Mouse (Mus musculus) bone marrow macrophage, adult 2 months (primary cell): ENCODE measurements around the gene Gjd3. TPM values are rescaled to one million over a fixed set of nuclear protein-coding genes. Genes with fewer than 3 reads are reported as not detected.

Experiments
- H3K27ac ChIP-seq: 2 replicates; pipeline ENCODE4 v1.5.1; 2012; ENCODE audit warnings: low read depth, low read length; ENCODE audit not compliant: insufficient read depth
- H3K4me1 ChIP-seq: 2 replicates; pipeline ENCODE4 v1.6.1; 2012; ENCODE audit warnings: low read length; ENCODE audit not compliant: control insufficient read depth, insufficient read depth
- H3K4me3 ChIP-seq: 2 replicates; pipeline ENCODE4 v1.5.1; 2012; ENCODE audit warnings: mild to moderate bottlenecking, low read length, moderate library complexity; ENCODE audit not compliant: insufficient read depth
- CTCF ChIP-seq: IDR thresholded peaks from 2 replicates; pipeline ENCODE4 v1.5.1; 2012; ENCODE audit warnings: low read depth, mild to moderate bottlenecking, low read length, moderate library complexity
- POLR2A ChIP-seq: IDR thresholded peaks from 2 replicates; pipeline ENCODE4 v1.6.1; 2012; ENCODE audit warnings: mild to moderate bottlenecking, low read depth, low read length, borderline replicate concordance
- polyA plus RNA-seq: library from polyadenylated mRNA; stranded (reverse); fragments of >200 nt; gene quantifications from 2 replicates; pipeline ENCODE4 v1.2.4, GENCODE M21; 2012; ENCODE audit not compliant: missing spikeins, insufficient read depth, insufficient read length

Gene Gjd3
- polyA plus RNA-seq, 1 experiment, result not detected

DNA sequence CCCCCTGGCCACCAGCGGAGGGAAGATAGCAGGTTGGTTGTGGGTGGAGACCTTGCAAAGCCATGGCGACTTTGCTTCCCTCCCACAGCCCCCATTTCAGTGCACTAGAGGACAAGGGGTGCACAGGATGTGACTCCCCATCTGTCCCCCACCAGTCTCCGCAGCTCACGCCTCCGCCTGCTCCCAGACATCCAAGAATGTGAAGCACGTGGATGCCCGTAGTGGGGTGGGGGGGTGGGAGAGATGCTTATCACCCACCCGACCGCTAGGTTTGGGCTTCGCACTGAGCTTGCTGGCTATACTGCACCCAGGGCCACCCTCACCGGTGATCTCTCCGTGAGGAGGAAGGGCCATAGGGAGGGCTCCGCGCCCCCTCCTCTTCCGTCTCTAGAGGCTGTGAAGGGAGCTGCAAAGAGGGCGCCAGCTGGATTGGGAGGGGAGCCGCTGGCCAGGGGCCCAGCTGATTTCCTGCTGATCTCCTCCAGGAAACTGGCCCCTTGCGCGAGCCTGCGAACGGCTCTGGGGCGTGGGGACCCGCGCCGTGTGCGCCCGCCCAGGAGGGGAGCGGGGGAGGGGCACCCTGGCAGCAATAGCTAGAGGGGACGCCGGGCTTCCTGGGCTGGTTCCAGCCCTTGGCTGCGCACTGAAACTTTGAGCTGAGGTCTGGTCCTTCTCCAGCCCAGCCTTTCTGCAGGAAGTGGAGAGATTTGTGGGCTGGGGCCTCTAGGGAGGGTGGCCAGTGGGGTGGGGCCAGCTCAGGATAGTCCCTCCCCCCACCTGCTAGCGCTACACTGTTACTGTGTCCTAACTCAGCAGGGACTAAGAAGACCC is 19.4 kb downstream of the Gjd3 start:
- H3K4me3 ChIP-seq, result peak overlapping the region; percentile 44
- TF ChIP-seq POLR2A (no peak), CTCF (no peak)
- H3K27ac ChIP-seq, result no peak overlapping the region
- peaks cover 22% of the 10 kb centered on the region for H3K4me1 ChIP-seq

DNA sequence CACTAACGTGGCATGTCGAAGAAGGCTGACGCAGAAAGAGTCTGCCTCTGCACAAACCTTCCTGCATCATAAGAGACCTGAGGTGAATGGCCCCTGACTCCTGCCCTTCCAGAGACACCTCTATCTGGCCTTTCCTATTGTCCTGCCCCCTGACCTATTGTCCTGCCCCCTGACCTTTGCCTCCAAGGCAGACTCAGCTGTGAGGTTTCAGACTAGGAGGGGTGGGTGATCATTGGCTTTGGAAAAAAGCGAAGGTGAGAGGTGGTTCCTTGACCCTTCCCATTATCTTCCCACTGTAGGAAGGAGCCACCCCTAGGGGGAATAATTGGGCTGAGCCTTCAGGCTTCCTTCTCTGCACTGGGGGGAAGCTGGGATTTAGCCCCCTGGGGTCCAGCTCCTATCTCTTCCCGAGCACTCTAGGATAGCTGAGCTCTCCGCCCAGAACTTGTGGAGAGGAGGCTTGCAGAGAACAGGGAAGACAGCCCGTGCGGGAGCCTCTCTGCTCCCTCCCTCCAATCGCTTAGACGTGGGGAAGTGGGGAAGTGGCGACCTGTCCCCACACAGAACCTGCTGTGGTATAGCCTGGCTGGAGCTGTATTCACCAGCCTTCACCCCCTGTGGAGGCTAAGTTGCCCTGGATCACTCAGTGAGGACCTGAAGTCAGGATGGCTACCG is 20.3 kb downstream of the Gjd3 start:
- Histone ChIP-seq H3K4me1 (peaks cover 25% of the 10 kb centered on the region), H3K27ac (no peak overlapping the region), H3K4me3 (no peak overlapping the region)
- no peak for TF ChIP-seq CTCF
- no peak for TF ChIP-seq POLR2A

DNA sequence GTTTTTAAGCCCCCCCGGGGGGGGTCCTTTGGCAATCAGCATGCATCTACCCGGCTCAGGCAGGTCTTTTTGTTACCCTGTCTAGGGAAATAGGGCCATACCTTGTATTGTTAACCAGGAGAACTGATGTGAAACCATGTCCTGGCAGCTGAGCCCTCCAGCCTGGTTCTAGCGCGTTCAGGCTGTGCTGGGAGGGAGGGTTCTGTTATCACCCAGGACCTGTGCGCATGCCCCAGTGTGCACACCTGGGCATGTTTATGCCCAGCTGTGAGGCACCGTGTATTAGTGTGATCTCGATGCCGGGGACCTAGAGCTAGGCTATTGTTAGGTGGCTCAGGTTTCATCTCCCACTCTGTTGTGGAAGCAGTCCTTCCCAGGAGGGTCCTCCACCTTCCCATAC is 21.1 kb downstream of the Gjd3 start:
- peaks cover 25% of the 10 kb centered on the region for H3K4me1 ChIP-seq
- no peak overlapping the region for H3K27ac ChIP-seq
- TF ChIP-seq CTCF (no peak), POLR2A (no peak)
- H3K4me3 ChIP-seq, result no peak overlapping the region

DNA sequence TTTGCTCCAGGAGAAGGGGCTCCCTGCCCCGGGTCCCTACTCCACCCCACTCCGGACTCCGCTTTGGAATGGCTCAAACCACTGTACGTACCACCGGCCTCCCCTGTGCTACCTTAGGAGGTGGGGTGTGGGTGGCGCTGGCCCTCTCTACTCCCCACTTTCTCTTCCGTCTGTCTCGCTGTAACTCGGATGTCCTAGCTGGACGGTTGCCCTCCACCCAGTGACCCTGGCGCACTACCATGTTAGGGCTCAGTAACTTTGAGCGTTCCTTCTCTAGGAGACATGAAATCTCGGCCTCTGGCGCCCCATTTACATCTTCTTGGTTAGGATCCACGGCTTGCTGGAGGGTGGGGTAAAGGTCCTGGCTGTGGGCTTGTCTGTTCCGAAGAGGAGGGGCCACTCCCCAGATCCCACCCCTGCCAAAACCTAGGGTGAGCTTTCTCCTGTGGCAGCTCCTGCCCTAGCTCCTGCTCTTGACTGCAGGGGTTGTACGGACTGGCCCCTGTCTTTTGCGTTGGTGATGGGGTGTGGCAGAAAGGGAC is 21.7 kb downstream of the Gjd3 start:
- no peak for TF ChIP-seq POLR2A
- no peak for TF ChIP-seq CTCF
- Histone ChIP-seq H3K27ac (no peak overlapping the region), H3K4me1 (peaks cover 25% of the 10 kb centered on the region), H3K4me3 (peak overlapping the region; percentile 63)

GRCm38 (mm10) chr11:98960313-98960906 is 22.4 kb downstream of the Gjd3 start:
- TF ChIP-seq POLR2A (no peak), CTCF (no peak)
- Histone ChIP-seq H3K27ac (peak overlapping the region; percentile 41; the same call in 1 of the 2 replicates), H3K4me3 (peak overlapping the region; percentile 63), H3K4me1 (peaks cover 29% of the 10 kb centered on the region)

GRCm38 (mm10) chr11:98959437-98960312 is 23.1 kb downstream of the Gjd3 start:
- peak overlapping the region; percentile 63 for H3K4me3 ChIP-seq
- no peak for TF ChIP-seq POLR2A
- TF ChIP-seq CTCF, result no peak
- H3K4me1 ChIP-seq, result peaks cover 36% of the 10 kb centered on the region
- peak overlapping the region; percentile 41 for H3K27ac ChIP-seq

GRCm38 (mm10) chr11:98956340-98956739 is 26.5 kb downstream of the Gjd3 start:
- peaks cover 49% of the 10 kb centered on the region for H3K4me1 ChIP-seq

GRCm38 (mm10) chr11:98955707-98956235 is 27.0 kb downstream of the Gjd3 start:
- Histone ChIP-seq H3K4me1 (peaks cover 49% of the 10 kb centered on the region), H3K4me3 (no peak overlapping the region)

More at GRCm38 (mm10) chr11:98956340-98956739, 26.5 kb downstream of the Gjd3 start:
- TF ChIP-seq CTCF (no peak), POLR2A (no peak)
- Histone ChIP-seq H3K27ac (no peak overlapping the region), H3K4me3 (no peak overlapping the region)

More at GRCm38 (mm10) chr11:98955707-98956235, 27.0 kb downstream of the Gjd3 start:
- TF ChIP-seq CTCF (no peak), POLR2A (no peak)
- H3K27ac ChIP-seq, result no peak overlapping the region
